Mouse (Mus musculus) gastrocnemius, postnatal 36 days (tissue): Measurements from ENCODE around the gene Atp1b2. TPM values are rescaled to one million over a fixed set of nuclear protein-coding genes. Genes with fewer than 3 reads are reported as not detected.
A peak's percentile ranks its signal among the peaks of the same experiment; 100 is the strongest.
"Not testable (repeated sequence)": the region's sequence is repeated elsewhere in the genome, so short reads cannot be mapped to it uniquely, and the experiment has no call there.

Experiments
- DNase-seq, 2 experiments: peaks; one replicate each; pipeline ENCODE4 v3.0.0; 2022
- intact Hi-C: fragments of 180-260 bp; cut with DNase I; formaldehyde crosslinking; loops from one replicate; pipeline ENCODE4 v1.15.1; 2025
- long read RNA-seq, 2 experiments: library from polyadenylated mRNA; stranded (forward); transcript quantifications; one replicate each; pipeline ENCODE4 v2.0.0; 2021
- total RNA-seq, 2 experiments: library from RNA; stranded (reverse); gene quantifications; 2 replicates each; pipeline ENCODE4 v1.2.3; 2021

The Atp1b2 gene
- 100 to 1,000 TPM; 380 to 461 TPM for total RNA-seq
- long read RNA-seq, experiment 1, transcript Atp1b2-201 (7 exons, 2,842 nt) = major isoform, 203 of 308 reads
- long read RNA-seq, experiment 1, transcript Atp1b2-204 (6 exons, 711 nt) = minor isoform, 11 of 308 reads
- long read RNA-seq, experiment 1, partial matches to known transcripts = 15 of 308 reads
- long read RNA-seq, experiment 1, other reads (novel, unspliced or antisense) = 79 of 308 reads
- long read RNA-seq, experiment 2, transcript Atp1b2-204 (6 exons, 711 nt) = minor isoform, 5 of 262 reads
- long read RNA-seq, experiment 2, transcript Atp1b2-201 (7 exons, 2,842 nt) = major isoform, 180 of 262 reads
- long read RNA-seq, experiment 2, partial matches to known transcripts = 16 of 262 reads
- long read RNA-seq, experiment 2, other reads (novel, unspliced or antisense) = 61 of 262 reads

DNA sequence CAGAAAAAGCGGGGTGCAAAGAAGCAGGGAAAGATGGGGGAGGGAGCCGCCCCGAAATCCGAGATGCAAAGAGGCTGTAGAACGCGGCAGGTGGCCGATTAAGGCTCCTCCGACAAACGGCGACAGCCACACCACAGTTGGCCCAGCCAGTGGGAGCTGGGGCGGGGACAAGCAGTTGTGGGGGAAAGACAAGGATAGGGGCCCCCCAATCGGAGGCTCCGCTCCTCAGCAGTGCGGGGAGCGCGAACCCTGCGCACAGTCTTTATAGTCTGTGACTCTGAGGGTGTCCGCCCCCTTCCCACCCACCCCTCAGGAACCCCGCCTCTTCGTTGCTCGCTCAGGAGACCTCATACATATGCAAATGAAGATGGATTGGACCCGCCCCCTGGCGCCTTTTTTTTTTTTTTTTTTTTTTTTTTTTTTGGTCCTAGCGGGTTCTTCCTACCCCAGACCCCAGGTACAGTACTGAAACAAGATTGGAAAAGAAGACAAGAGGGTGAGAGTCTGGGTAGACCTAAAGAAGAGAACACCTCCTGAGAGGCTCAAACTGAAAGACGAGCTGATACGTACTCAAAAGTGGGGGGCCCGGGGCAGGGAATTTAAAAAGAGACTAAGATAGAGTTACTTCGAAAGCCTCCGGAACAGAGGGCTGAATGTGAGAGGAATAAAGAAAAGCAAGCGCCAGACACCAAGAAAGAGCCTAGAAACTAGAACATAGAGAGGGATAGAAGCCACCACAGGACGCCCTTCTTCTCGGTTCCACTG is at the start of gene Atp1b2:
TSS of gene Atp1b2 (minus strand) at position 217 of the 765 bp plus-strand sequence.
- peak; percentile 63 to 66 for DNase-seq
- intact Hi-C loops = no loop called here

DNA sequence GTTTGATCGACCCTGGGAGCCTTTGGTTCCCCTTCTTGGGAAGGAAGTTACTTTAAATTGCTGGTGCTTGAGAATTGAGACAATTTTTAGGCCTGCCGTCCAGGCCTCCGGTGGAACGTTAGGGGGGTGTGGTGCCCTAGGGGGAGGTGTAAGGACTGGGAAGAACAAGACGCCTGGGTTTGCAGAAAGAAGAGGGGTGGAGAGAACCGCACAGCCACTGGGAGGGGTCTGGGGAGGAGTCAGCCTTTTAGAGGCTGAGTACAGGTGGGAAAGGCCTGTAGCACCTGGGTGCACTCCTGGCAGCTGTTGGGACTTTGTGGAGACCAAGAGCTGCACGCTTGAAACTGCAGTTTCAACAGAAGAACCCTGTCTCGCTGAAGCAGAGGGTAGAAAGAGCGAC is 49.0 kb upstream of the Atp1b2 start:
- DNase-seq = no peak
- intact Hi-C loops = loop anchor here (10.0 kb wide), 1 partner anchor 220 kb away; the partner anchor contains the start of gene Tmem95

DNA sequence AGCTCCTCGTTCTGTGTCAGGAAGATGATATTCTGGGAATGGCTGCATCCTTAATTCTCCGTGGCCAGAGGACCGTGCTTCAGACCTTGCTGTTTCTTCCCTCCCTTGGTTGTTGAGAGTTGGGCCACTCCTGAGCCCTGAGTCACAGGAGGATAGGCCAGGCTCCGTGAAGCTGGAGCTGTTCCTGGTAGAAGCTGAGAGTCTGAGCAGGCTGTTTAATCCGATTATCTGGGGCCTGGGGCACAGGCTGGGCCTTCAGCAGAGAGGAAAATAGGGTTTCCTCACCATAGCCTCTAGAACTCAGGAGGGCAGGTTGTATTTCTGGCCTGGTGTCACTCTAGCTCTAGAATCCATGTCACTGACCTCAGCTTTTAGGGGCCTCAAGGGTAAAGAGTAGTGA is 47.7 kb upstream of the Atp1b2 start:
- no peak for DNase-seq
- intact Hi-C loops = loop anchor here (10.0 kb wide), 1 partner anchor 221 kb away; the partner anchor contains the start of gene Tmem95

DNA sequence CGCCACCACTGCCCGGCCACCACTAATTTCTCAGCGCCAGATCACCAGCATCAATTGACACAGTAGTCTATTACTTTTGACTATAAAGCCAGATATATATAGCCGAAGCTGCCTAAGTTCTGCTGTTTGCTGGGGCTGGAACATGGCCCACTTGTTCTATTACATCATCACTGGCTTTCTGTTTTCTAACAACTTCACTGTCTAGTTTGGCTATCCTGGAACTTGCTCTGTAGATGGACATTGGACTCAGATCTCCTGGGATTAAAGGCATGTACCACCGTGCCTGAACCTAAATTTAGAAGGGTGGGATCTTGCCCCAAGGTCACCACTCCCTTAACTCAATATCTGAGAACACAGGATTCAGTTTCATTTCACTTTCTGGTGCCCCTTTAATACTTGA is 40.1 kb upstream of the Atp1b2 start:
- intact Hi-C loops = no loop called here
- no peak for DNase-seq

DNA sequence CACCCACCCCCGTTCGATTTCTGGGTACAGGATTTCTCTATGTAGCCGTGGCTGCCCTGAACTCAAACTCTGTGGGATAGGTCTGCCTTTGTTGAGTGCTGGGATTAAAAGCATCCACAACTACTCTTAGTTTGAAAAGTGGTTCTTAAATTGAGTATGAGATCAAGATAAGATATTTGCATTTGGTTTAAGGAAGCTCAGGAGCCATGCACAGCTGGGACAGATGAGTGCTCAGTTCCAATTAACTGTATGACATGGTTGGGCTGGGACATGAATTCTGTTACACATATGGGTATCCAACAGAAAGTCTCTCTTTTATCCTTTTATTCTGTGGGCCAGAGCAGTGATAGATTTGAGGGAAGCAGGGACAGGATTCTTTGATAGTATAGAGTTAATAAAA is 29.7 kb upstream of the Atp1b2 start:
- DNase-seq = no peak
- intact Hi-C loops = no loop called here

DNA sequence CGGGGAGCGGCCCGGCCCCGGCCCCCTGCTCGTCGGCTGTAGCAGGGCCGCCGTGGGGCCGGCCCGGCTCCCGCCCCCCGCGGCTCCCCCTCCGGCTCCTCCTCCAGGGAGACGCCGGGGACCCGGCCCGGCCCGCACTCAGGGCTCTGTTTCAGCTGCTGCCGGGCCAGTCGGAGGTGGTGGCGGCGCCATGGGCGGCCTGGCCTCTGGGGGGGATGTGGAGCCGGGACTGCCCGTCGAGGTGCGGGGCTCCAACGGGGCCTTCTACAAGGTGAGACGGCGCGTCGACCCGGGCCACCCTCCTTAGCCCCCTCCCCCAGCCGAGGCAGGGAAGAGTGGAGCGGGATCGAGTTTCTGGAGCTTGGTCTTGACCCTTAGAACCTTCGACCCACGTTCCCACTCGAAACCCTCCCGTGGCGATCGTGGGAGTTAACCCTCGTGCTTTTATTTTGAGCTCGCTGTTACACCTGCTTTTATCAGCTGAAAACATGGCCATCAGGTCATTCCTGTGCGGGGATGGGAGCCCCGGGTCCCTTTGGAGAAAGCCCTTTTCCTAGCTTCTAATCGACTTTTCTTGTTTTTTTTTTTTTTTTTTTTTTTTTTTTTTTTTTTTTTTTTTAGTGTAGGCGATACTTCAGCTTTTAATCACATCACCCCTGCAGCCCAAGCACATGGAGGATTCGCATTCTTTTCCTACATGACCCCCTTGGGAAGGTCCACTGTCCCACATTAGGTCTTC is 27.6 kb upstream of the Atp1b2 start:
- peak in 1 of 2 experiments; percentile 60 for DNase-seq
- intact Hi-C loops = no loop called here

DNA sequence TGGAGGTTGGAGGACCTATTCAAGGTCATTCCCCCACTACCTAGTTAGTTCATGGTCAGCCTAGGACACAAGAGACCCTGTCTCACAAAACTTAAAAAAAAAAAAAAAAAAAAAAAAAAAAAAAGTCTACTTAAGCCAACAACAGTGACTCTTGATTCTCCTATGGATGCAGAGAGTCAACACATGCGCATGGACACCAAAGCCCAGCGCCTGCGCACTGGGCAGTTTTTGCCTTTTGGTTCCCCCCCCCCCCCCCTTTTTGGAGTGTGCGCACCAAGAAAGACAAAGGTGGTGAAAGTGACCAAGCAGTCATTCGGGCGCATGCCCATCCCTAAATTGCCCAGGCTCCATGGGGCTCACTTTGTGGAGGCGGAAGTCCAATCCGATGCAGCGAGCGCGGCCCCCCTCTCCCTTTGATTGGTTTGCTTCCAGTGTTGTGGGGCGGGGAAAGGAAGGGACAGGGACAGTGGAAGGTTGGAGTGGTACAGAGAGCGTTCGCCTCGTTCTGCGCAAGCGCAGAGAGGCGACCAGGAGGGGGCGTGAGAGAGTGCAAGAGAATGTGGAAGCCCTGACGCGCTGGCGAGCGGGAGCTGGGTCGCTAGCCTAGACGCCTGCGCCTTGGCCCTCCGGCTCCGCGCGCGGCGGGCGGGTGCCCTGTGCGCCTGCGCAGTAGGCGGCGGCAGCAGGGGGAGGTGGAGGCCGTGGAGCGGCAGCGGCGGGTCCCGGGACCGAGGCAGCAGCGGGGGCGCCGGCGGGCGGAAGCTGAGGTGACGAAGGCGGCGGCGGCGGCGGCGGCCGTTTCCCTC is 26.7 kb upstream of the Atp1b2 start, which contains the start of gene Fxr2:
TSS of gene Fxr2 (plus strand) at position 707 of the 806 bp plus-strand sequence.
- peak; percentile 100 for DNase-seq
- intact Hi-C loops = no loop called here

DNA sequence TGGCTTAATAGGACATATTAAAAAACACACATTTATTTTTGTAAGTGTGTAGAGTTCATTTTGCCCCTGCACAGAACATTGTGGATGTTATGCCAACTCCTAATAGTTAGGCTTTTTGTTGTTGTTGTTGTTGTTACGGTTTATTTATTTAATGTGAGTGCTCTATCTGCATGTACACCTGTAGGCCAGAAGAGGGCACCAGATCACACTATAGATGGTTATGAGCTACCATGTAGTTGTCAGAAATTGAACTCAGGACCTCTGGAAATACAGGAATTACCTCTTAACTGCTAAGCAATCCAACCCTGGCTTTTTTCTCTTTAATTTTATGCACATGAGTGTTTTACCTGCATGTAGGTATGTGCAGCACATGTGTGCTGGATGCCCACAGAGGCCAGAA is 24.1 kb upstream of the Atp1b2 start:
- no peak for DNase-seq
- intact Hi-C loops = loop anchor here (2.0 kb wide), 1 partner anchor 27 kb away; no protein-coding TSS in a partner anchor

DNA sequence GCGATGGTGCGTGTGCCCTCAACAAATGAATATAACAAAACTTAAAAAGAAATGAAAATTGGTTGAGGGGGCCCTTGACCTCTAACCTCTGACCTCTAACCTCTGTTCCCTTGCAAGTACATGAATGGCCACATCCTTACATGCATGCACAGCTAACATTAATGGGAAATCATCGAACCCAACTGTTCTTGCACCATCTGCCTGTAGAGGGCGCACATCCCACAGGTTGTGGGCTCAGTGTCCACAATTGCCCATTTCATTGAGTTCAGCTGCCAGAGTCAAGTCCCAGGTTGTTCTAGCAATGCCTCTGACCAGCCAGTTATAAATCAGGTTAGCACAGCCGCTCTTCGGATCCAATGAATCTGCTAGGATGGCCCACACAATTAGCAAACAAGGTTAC is 22.5 kb upstream of the Atp1b2 start:
- DNase-seq = peak; percentile 62 to 68
- intact Hi-C loops = no loop called here

DNA sequence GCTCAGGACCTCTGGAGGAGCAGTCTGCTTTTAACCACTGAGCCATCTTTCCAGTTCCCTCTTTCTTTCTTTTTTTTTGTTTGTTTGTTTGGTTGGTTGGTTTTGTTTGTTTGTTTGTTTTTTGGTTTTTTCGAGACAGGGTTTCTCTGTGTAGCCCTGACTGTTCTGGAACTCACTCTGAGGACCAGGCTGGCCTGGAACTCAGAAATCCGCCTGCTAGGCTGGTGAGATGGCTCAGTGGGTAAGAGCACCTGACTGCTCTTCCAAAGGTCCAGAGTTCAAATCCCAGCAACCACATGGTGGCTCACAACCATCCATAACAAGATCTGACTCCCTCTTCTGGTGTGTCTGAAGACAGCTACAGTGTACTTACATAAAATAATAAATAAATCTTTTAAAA is 18.6 kb upstream of the Atp1b2 start:
- DNase-seq, intact Hi-C loops: not testable (repeated sequence)

DNA sequence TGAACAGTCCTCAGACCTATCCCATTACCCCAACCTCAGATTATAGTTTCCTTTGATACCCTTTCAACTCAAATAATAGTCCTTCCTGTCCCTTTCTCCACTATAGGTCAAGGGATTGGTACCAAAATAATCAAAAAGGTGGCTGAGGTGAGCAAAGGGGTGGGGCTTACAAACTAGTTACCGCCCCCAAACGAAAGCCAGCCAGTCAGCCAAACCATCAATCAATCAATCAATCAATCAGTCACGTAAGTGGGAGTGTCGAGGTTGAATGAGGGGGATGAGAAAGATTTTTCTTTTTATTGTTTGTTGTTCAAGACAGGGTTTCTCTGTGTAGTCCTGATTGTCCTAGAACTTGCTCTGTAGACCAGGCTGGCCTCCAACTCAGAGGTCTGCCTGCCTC is 17.3 kb upstream of the Atp1b2 start:
- DNase-seq = no peak
- intact Hi-C loops = no loop called here

DNA sequence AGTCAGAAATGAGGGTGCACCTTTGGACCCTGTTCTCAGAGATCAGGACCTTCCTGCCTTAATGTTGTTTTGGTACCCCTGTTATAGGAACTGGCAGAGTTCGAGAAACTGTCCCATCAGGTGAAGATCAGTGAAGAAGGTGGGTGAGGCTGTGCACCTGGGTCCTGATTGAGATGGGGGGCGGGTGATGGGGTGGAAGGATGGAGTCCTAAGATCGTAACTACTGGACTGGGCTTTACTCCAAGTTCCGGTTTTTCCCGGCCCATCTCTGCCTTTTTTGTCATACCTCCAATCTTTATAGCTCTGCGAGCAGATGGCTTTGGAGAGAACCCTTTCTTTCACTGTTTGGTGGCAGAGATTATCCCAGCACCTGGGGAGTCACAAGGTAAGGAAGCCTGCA is 16.7 kb upstream of the Atp1b2 start:
- DNase-seq = no peak
- intact Hi-C loops = no loop called here

DNA sequence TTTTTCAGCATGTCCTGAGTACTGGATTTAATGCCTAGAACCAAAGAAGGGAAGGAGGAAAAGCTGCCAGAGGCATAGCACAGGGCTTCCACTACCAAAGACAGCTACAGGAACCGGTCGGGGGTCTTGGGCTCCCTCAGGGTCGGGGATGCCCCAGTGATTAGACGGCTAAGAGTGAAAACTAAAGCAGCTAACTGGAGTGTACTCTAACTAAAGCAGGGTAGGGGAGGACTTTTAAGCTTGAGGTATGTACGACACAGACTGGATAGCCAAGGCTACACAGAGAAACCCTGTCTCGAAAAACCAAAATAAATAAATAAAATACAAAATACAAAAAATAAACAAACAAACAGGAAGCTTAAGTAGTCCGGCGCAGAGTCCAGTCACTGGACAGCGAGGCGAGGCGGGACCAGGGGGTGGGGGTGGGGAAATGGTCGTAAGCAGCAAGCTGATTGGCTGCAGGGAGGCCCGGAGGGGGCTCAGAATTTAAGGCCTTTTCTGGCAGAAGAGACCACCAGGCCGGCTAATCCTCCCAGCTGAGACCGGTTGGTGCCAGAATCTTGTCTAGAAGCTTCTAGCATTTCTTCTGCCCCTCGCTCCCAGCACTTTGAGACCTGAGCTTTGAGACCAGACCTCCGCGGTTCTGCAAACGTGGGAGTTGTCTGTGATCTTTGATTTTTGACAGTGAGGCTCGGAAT is 16.0 kb upstream of the Atp1b2 start, which contains the start of gene Sat2:
TSS of gene Sat2 (plus strand) at position 454 of the 698 bp plus-strand sequence.
- intact Hi-C loops = no loop called here
- DNase-seq = peak; percentile 31 to 53

DNA sequence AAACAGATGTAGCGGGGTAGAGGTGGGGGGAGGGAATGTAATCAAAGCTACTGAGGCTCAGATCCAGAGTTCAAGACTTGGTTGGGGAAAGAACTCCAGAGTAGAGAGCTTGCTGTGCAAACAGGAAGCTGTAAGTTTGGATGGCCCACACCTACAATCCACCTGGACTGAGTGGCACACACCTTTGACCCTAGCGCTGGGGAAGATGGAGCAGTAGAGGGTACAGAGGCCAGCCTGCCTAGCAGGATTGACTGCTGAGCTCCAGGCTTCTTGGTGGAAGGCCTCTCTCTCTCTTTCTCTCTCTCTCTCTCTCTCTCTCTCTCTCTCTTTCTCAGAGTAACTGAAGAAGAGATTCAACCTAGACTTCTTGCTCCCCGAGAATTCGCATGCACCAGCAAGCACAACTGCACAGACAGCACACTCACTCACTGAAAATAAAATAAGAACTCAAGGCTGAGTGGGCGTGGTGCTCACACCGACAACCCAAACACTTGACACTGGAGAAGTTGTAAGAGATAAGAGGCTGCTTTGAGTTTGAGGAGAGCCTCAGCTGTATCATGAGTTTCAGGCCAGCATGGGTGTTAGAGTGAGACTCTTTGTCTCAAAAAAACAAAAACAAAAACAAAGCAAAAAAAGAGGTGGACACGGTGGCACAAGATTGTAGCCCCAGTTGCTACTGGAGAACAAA is 14.8 kb upstream of the Atp1b2 start:
- DNase-seq = no peak
- intact Hi-C loops = no loop called here

DNA sequence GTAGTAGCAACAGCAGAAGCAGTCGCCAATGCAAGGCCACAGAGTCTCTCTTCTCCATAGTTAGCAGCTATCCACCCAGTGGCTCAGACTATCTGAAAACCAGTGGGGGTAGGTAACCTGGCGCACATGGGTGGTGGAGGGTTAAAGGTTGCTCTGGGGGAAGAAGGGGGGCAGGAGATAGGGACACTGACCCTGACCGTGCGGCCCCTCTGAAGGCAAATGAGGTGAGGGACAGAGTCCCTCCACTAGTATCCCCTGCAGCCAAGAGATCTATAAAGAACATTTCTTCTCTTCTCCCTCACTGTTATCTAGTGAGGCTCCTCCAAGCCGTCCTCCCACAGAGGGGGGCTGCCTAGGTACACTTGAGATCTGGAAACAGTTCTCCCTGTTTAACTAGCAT is 12.1 kb upstream of the Atp1b2 start, which contains the start of gene Shbg:
TSS of gene Shbg (minus strand) at position 101 of the 400 bp plus-strand sequence.
- intact Hi-C loops = no loop called here
- DNase-seq = no peak

DNA sequence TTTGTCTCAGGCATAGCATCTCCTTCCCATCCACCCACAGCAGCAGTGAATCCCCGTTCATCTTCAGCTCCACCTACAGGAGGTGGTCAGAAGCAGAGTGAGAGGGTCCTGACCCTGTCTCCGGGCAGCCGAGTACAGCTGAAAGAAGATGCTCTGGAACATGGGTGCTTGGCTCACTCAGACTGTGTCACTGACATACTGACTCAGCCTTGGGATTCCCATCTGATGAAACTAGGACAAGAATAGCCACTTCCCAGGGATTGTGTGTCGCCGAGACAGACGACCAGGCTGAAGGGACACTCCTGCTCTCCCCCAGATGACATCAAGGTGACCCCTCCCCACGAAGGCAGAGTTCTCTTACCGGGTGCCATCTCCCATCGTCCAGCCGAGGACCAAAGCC is 11.0 kb upstream of the Atp1b2 start:
- no peak for DNase-seq
- intact Hi-C loops = no loop called here

DNA sequence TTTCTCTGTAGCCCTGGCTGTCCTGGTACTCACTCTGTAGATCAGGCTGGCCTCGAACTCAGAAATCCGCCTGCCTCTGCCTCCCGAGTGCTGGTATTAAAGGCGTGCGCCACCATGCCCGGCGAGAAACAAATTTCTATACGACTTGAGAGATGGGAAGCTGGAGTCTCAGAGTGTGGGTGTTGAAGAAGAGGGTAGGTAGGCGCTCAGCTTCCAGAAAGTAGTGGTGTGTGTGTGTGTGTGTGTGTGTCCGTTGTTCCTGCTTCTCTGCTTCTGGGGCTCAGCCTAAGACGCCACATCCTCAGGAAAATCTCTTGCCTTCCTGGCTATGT is 8.5 kb upstream of the Atp1b2 start:
- DNase-seq, intact Hi-C loops: not testable (repeated sequence)

DNA sequence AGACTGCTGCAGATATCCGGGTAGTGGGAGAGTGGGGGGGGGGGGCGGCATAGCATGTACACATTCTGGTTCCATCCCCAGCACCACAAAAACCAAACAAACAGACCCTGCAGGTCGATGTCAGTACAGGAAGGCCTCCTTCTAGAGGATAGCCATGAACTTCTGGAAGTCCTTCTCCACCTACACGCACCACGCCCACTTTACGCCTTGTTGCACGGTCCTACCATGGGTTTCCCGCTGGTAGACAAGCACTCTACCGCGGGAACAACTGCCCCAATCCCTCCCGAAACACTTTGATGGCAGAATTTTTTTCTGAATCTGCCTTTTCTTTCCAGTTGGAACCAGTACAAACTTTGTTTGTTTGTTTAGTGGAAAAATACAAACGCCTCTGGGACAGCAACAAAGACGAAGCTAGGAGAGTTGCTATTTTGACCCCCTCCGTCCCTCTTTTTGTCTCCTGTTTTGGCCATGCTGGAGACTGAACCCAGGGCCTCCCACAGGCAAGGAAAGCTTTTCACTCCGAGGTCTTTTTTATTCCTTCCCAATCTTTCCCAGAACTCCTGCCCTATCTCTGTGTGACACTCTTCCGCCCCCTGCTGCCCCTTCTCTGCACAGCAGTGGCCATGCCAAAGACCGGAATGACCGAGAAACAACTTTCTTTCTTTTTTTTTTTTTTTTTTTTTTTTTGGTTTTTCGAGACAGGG is 8.0 kb upstream of the Atp1b2 start:
- peak; percentile 83 to 85 for DNase-seq
- intact Hi-C loops = loop anchor here (1.0 to 2.0 kb wide), 2 partner anchors 34 to 67 kb away; no protein-coding TSS in a partner anchor
